Mouse (Mus musculus) lung, adult 18-20 months (tissue): ENCODE data around the gene Dgat2.

Experiments used
- DNase-seq, 2 experiments: peaks; one replicate each; pipeline ENCODE4 v3.0.0; 2022; ENCODE audit warnings: mixed read lengths in 2 of 2

Gene Dgat2

DNA sequence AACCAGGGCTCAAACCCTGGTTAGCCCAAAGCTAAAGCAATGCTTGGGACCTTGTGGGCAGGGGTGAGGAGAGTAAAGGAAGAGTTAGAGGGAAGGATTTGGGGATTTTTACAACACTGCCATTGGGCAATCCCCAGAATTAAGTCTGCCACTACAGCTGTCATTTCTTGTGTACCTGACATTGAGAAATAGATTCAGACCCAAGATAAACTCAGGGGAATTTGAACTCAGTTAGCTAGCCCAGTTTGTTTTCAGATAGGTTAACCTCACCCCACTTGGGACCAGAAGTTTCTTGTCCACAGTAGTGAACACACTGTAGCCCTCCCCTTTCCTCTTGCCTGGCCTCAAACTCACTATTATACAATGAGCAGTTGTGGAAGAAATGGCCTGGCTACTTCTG lies 8.9 kb upstream of the Dgat2 start:
- no peak for DNase-seq

DNA sequence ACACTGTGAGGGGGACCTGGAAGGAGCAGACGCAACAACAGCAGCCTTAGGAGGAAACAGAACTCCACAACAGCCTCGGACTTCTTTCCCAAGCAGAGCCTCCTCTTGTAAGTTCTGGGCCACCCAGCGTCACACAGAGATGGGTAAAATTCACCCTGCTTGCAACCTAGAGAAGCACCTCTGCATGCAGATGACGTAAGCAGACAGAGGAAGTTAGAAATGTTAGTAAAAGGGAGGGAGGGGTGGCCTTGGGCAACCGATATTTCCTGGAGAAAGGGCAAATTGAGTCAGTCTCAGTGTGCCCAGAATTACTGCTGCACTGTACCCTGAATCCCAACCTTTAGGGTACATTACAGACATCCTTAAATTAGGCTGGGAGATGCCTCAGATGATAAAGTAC lies 7.4 kb upstream of the Dgat2 start:
- DNase-seq = no peak

DNA sequence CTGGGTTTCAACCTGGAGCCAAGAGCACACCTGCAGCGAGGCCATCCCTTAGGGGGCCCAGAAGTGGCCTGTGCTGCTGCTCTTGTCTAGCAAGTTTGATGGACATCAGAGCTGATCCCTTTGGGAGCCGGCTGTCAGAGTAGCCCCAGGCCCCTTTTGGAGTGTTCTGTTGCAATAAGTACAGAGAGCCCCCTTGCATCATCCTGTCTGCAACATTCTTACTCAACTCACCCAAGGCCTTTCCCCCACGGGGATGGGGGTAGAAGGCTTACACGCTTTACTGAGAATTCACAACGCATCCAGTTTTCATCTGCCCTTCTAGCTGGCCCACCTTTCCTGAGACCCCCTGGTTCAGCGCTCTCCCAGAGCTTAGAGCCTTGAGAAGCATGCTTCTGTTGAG lies 6.1 kb upstream of the Dgat2 start:
- DNase-seq = no peak

DNA sequence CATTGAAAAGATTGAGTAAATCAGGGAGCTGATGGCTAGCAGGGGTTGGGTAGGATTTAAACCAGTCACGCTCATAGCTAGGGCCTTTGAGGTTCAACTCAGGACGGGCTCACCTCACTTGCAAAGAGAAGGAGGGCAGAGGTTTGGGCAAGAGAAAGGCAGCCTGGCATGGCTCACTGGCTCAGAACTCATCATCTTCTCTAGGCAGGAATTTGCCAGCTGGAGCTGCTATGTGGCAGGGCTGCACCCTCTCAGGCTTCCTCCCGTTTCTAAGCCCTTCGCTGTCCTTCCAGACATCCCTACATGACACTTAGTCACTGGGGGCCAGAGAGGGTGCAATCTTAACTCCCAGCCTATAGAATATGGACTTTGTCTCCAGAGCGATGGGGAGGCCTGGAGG lies 4.9 kb upstream of the Dgat2 start:
- no peak for DNase-seq

DNA sequence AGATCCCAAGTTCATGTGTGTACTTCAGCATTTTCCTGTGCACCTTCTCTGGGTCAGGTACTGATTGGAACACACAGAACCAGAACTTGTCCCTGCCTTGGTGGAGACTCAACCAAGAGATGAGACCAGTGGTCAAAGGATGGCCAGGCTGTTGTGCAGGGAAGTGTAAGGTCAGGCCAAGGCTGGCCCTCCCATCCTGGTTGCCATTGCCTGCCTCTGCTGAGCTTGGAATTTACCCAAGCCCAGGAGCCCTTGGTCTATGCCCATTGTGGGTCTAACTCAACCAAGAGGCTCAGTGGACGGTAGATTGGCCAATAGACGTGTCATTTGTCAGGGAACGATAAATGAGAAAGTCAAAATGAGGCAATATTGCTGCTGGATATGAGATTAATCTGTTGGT lies 2.9 kb upstream of the Dgat2 start:
- DNase-seq = no peak

- DNase-seq = peak in 1 of 2 experiments; percentile 25
These were observed 1.2 kb upstream of the Dgat2 start for GRCm38 (mm10) chr7:99183751-99184150.

DNA sequence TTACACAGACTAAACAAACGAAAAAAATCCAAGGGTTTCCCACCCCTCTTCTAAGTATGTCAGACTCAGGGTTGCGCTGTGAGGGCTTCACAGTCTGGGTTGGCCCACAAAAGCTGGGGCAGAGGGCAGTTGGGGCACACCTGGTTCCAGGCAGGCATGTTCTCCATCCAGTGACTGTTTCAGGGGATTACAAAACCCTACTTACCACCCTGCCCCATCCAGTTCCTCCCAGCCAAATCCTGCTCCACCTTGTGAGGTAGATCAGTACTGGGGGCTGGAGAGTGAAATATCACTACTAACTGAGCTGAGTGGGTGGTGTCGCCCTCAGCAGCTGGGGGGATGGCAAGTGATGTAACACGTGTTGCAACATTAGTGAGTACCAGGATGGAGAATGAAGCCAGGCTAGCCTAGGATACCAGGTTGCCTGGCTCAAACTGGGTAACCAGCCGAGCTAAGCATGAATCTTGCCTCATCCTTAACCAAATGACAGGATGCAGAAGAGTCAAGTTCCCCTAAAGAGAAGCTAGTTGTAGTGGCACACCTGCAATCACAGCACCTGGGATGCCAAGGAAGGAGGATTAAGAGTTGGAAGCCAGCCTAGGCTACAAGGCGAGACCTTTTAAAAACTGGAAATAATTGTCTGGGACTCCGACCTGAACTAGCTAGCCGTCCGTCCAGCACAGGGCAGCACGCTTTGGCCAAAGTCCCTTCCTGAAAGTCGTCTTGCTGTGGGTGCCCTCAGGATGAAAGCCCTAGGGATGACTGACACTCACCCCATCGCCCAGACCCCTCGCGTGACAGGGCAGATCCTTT lies 694 bp downstream of the Dgat2 start:
- peak in 1 of 2 experiments; percentile 52 for DNase-seq

DNA sequence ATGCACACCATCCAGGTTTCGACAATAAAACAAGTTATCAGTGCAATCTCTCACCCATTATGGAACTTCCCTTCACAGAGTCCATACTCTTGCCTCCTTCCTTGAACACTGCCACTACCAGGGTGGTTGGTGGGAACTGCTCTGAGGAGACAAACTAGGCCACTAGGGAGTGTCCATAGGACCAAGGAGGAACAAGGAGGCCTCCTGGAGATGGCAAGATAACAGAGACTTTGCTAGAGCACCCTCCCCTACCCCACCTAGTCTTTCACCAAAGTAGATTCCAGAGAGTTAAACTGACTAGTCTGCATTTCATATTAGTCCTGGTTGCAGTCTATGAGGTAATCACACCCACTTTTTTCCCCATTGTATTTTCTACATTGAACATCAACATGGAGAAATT lies 2.4 kb downstream of the Dgat2 start:
- no peak for DNase-seq

DNA sequence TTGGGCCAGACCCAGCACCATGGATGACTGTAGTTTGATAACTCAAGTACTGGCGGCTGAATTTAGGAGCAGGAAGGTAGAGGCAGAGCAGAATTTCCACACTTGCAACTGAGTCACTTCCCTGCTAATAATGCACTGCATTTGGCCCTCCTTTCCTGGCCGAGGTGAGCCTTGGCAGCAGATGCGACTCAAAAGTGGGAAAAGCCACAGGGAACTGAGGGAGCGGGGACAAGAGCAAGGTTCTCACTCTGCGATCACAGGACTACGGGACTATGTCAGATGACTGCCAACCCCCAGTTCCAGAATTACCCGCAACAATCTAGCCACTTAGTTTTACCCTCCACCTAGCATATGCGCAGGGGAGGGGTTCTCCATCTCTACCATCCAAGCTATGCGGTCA lies 3.2 kb downstream of the Dgat2 start:
- no peak for DNase-seq

DNA sequence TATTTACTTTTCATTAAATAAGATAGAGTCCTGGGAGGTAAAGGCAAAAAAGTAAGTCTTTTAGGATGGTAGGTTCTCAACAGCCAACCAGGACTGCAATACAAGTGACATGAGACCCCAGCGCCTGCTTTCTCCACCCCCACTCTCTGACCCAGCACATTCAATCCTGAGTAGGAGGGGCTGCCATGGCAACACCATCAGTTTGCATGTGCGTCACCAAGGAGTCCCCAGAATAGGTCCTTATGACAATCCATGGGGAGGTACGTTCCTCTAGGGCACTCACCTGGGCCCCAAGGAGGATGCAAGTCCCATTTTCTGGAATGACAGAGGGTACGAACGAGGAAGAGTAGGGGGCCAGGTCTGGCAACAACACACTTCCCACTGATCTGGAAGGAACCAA lies 5.1 kb downstream of the Dgat2 start:
- no peak for DNase-seq

DNA sequence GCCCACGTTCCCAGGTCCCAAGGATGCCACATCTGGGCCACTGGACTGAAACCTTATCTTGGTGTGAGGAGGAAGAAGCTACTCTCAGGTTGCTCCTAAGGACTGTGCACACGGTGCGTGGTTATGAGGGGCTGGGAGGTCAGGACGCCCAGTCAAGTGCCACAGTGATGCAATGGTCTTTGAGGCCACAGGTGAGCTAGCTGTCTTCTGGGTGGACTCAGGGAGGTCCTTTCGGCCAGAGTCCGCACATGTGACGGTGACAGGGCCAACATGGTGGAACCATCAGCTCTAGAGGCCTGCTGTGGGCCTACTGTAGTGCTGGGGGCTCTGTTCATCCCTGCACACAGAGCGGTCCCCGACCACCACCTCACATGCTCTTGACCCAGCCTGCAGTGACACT lies 6.9 kb downstream of the Dgat2 start:
- no peak for DNase-seq

DNA sequence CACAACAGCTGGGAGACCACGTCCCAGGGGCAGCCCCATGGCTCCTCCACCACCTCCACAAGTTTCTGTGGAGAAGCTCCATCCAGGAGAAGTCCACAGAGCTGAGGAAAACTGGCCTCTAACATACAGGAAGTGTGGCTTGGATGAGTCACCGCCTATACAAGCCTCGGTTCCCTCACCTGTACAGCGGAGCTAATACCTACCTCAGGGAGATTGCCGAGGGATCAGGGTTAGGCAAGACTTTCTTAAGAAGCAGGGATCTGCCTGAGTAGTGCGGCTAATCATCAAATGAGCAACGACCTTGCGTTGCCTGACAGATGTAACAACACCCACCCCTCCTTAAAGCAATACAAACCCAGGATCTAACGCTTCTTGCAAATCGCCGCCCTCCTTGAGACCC lies 7.4 kb downstream of the Dgat2 start:
- DNase-seq = no peak

DNA sequence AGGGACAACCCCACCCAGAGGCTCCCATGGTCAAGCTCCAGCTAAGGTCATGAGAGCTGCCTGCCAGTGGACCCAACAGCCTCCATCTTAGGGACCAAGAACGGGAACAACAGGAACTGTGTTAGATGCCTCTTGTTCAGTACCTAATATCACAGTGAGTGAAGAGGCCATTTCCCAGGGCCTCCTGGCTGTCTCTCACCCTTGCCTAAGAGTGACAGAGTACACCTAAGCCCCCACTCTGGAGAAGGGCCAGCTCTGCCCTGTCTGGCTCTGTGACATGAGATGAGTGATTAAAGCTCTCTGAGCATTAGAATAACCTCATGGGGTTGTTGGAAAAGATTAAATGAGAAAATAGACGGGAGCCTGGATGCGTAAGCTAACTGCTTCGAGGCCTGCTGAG lies 8.5 kb downstream of the Dgat2 start:
- no peak for DNase-seq

DNA sequence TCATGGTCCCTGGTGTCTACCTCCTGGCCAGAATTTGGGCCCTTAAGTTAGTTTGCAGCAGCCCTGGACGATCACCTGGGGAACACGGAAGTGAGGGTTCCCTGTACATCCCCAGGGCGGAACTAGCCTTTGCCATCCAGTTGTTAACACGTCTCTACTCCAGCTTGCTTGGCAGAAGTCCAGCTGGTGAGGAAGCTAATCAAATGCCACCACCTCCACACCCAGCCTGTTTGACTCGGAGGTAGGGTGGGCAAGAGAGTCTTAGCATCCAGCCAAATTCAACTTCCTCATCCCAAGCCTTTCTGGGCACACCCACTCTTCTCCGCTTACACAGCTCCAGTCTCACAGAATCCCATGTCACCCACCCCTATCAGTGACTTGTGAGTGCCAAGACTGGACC lies 9.6 kb downstream of the Dgat2 start:
- DNase-seq = peak; percentile 56 to 66

DNA sequence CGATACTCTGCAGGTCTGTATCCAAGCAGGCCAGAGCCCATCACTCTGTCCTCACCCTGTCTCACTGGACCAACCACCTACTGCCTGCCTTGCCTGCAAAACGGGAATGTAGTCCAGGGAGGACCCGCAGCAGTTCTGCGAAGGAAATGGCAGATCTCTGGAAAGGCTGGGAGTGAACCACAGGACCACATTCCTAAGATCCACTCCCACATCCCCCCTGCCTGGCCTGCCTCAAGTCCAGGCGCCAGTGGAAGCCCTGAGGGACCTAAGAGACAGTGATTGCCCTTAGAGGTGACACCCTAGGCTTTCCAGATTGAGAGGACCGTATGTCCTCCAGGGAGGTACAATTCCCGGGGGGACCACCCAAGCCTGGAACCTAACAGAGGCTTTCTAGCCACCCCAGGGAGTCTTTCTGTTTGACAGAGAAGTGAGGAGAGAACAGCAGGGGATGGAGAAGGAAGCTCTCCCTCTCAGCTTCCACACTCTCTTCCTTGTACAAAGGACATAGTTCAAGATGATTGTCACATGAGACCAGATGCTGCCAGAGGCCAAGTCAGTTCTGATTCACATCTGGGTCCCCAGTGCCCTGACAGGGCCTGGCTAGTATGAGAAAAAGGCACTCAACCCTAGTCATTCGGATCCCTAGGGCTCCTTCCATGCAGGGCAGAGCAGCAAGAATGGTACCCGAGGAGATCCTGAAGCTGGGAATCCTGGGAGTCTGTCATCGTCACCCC lies 10.6 kb downstream of the Dgat2 start:
- DNase-seq = no peak

DNA sequence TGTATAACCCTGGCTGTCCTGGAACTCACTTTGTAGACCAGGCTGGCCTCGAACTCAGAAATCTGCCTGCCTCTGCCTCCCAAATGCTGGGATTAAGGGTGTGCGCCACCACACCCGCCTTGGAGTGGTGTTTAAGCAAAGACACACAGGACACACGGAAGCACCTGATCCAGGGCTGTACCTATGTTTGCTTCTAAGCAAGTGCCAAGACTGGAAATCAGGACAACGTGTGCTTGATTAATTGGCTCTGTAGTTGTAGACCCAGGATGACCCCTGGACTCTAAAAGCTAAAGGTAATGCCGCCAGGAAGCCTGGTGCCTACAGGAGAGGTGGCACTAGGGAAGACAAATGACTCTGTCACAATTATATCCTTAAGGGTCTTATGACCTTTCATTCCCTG lies 12.0 kb downstream of the Dgat2 start:
- no peak for DNase-seq

DNA sequence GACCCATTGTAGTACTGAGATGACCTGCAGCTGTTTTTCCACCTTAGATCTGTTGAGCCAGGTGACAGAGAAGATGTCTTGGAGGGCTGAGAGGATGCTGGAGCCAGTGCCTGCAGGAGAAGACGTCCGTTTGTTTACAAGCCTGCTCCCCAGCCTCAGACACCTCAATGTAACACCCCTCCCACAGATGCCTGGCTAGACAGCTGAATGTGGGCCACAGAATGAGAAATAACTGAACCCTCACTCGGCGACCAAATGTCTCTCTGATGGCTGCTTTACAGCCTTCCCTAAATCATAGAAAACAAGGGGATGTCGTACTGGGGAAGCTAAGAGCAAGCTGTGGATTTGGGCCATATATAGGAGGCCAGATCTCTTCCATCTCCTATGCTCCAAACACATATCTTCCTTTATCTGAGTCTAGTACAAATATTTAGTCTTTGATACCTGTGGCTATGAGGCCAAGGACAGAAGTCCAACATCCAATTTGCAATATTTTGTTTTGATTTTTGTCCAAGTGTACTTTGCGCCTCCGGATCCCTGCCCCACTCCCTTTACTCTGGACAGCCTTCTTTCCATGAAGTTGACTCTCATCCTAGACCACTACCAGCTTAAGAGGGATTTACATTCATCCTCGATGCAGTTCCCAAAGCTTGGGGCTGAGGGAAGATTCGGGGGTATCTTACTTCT lies 12.7 kb downstream of the Dgat2 start:
- no peak for DNase-seq

GRCm38 (mm10) chr7:99168756-99169155 lies 13.8 kb downstream of the Dgat2 start:
- no peak for DNase-seq

DNA sequence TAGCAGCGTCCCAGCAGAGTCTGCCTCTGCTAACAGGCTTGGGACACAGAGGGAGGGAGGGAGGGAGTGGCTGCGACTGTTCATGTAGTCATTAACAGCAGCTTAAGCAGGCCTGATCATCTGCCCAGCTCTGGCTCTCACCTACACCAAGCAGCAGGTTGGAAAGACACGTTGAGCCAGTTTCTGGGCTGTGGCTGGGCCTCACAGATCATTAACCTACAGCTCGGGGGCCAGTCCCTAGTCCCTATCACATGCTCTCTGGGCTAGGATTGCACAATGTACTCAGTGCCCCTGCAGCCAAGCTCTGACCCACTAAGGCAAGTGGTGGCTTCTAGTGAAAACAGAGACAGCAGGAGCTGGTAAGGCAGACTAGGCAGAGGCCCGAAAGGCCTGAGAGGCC lies 14.6 kb downstream of the Dgat2 start:
- peak; percentile 36 to 63 for DNase-seq

DNA sequence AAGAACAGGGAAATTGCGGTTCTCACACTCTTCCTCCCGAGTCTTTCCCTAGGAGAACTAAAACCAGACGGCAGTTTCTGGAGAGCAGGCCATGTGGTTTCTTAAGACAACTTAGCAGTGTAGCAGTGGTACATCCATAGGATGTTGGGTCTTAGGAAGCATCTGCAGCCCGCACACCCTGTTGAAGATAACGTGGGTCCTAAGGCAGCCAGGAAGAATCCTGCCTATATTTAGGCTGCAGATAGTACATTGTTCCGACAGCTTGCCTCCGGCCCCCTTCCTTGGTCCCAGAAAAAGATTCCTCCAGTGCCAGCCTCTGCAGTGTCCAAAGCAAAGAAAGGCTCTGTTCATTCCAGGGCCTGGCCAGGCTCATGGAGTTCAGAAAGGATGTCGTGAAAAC lies 16.4 kb downstream of the Dgat2 start:
- no peak for DNase-seq

GRCm38 (mm10) chr7:99164873-99165410 lies 17.6 kb downstream of the Dgat2 start:
- no peak for DNase-seq

- DNase-seq = no peak
These were observed 20.1 kb downstream of the Dgat2 start for GRCm38 (mm10) chr7:99162462-99162861.

- DNase-seq = no peak
These were observed 20.6 kb downstream of the Dgat2 start for GRCm38 (mm10) chr7:99161961-99162360.

GRCm38 (mm10) chr7:99161529-99161928 lies 21.0 kb downstream of the Dgat2 start:
- DNase-seq = no peak
